Mouse (Mus musculus) CD4-positive helper T cell, adult 2 months (primary cell): ENCODE measurements around the gene Vpreb2.
"Not testable (repeated sequence)": the region's sequence is repeated elsewhere in the genome, so short reads cannot be mapped to it uniquely, and the experiment has no call there.

Experiments
- DNase-seq: peaks from one replicate; pipeline ENCODE4 v3.0.0-alpha.2; 2012; ENCODE audit warnings: low read depth, missing footprints, low spot score

Gene Vpreb2

DNA sequence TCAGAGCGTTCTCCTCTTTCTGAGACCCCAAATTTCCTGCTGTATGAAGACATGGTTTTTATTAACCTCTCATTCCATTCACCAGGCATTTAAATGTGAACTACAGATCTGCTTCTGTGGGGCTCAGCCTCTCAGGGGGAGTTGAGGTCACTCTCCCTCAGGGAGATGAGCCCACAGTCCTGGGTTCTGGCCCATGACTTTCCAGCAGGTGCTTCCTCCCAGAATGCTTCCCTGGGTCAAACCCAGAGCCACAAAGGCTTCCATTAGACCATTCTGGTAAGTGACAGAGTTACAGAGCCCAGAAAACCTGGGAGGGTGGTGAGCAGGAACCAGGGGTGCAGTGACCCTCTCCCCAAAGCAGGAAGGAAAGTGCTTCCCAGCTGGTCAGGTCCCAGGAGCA, at the start of gene Vpreb2:
TSS of gene Vpreb2 (plus strand) at position 301 of the 400 bp plus-strand sequence.
- DNase-seq: no peak

DNA sequence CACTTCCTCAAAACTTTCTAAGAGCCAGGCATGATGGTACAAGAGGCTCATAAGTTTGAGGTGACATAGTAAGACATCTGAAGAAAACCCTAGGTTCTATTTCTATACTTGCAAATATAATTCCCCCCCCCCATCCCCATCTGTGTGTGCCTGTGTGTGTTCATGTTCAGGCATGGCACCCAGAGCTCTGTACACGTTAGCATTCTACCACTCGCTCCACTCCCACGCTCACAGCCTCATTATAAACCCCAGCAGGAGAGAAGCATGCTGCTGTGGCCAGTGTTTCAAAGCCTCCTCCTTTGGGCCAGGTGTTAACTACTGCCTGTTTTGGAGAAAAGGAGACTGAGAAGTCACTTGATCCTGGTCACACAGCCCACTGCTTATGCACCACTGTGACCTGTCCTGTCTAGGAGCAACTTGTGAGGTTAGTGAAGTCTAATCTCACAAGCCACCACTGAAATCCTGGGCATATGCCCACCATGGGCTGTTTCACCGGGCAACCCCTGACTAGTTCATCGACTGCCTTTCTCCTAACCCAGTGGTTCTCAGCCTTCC, 48.2 kb upstream of the Vpreb2 start:
- no peak for DNase-seq

DNA sequence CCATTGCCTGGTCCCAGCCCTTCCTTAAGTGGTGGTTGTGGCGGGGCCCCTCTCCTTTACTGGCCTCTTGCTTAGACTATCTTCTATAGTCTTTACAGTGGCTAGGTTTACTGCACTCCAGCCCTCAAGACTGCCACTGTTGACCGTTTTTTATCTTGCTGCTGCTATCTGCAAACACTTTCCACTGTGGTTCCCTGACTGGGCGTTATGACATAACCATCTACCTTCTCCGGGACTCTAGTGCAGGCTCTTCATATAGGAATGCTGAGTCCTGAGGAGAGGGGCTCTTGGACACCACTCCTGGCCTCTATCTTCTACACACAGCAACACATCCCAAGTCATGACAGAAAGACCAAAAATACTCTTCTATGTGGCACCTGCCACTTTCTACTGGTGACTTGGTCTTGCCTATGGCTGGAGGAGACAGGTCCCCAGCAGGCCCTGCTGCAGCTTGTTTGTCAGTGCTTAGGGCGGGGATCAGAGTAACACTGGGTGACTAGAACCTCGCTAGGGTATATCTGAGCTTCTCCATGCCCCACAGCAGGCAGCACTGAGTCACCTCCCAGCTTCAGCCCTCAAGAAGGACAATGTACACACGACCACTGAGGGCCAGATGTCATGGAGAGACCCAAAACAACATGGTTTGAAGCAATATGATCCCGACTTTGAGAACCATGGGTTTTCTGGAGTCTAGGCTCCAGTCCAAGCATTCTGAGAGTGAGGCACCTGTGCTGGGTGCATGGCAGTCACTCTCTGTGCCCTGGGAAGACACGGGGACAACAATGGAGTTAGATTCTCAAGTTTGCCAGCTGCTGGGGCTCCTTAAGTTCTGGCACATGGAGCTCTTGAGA, 46.4 kb upstream of the Vpreb2 start:
- DNase-seq: no peak

DNA sequence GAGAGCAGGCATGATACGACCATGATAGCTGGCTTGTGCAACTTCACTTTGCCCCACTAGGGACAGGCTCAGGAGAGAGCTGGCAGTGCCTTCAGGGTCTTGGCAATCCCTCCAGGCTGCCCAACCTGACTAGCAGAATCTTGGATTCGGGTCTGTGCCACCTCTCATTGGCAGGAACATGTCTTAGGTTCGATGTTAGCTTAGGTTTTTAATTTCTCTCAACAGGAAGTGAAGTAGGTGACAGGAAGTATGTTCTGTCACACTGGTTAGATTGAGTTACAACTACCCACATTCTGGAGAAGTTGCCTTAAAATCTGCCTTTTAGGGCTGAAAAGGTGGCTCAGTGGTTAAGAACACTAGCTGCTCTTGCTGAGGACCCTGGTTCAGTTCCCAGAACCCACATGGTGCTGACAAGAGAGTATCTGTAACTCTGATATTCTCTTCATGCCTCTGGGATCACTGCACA, 45.8 kb upstream of the Vpreb2 start:
- DNase-seq: no peak

DNA sequence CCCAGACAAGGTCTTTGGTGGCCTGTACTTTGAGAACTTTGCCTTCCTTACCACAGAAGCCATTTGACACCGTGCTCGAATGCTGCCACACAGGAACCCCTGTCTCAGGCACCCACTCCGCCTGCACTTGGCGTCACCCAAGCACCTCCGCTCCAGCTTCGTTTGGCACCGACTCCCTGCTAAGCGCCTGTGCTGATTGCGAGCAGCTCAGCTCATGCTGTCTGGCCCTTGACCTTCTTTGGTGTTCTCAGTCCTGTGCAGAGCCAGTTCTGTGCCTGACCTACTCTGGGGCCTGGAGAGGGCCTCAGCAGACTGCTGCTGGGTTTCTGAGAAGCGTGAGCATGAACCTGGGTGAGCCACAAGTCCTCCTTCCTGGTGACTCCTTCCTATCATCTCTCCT, 43.5 kb upstream of the Vpreb2 start:
- DNase-seq: no peak

DNA sequence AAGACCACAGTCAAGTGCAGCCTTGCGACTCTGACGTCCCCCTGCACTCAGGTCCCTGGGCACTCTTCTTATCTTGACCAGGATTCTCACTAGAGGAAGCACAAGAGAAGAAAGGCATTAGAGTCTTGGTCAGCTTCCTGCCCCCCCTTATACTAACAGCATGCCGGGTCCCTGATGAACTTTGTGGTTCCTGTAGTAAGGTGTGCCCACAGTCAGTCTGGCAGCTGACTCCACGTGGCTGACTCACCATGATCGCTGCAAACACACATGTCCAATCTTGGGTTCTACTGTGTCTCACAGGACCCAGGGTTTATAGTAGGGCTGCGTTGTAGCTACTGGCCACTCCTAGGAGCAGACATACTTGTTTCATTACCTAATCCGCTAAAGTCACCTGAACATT, 42.0 kb upstream of the Vpreb2 start:
- no peak for DNase-seq

DNA sequence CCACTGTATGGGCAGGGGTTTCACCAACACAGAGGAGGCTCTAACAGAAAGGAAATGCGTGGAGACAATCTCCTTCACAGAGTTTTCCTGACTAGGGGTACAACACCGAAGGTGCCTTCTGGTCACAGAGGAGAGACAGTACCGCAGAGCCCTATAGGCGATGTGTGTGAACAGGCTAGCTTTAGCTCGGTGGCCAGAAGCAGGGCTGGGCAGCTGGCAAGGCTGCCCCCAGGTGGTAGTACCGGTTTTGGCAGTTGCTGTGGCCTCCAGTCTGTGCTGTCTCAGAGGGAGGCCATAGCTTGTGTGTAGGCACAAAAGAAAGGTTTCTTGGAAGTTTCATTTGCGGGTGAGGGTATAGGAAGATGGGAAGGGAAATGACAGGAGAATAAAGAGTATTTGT, 41.4 kb upstream of the Vpreb2 start:
- DNase-seq: peak; percentile 73

DNA sequence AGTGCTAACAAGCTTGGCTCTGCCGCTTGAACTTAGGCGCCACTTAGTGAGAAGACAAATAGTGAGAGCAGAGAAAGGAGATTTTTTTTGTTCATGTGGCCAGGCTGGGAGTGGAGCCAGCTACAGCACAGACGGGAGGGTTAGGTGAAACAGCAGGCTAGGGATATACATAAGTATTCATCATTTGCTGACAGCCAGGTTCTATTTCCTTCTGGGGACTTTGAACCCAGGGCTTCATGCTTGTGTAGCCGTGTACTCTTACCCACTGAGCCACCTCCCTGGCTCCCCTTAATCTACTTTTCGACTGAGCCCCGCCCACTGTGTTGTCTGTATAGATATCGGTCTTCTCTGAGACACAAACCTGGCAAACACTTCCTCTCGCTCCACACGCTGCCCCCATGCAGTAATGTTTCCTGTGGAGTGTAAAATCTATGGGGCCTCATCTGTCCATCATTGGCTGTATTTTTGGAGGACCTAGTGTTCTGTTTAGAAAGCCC, 40.9 kb upstream of the Vpreb2 start:
- no peak for DNase-seq

DNA sequence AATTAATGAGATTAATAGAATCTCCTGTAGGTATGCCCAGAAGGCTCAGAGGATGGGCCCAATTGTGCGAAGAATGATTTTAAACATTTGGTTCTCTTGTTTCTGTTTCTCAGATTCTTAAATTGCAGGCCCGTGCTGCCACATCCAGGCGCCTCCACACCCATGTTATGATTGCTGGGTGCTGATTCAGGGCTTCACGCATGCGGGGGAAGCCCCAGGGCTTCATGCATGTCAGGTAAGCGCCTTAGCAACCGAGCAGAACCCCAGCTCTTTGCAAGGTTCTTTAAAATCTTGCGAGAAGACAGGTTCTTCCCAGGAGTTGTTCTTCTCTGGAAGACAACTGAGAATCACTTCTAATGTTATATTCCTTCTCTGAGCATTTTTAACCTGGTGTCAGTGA, 36.8 kb upstream of the Vpreb2 start:
- DNase-seq: no peak

DNA sequence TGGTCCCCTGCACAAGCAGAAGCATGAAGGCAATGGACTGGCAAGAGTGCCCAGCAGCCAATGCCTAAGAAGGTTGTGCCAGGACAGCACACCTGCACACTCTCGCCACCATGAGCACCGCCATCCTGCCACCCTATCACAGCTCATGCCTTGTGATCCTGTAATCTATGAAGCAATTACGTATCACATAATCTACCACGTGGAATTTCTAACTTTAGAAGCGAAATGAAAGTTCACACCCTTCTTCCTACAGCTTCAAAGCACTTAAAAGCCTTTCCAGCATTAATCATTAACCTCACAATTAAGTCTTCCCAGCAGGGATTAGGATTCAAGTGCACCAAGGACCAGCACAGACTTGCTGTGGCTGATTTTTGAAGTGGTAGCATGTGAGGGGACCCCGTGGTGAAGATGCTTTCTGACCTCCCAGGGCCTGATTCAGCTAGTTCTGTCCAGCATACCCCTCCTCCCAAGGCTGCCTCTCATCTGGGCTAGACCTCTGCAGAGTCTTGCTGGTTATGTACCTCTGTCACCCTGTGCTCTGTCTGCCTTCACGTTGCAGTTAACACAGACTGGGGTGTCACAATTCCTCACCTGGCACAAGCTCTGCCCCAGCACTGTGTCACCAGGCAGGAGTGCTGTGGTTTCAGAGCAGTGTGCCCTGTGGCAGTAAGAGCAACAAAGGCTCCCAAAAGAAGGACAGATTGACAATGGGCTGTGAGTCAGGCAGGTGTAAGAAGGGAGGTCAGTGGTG, 35.0 kb upstream of the Vpreb2 start:
- DNase-seq: no peak

DNA sequence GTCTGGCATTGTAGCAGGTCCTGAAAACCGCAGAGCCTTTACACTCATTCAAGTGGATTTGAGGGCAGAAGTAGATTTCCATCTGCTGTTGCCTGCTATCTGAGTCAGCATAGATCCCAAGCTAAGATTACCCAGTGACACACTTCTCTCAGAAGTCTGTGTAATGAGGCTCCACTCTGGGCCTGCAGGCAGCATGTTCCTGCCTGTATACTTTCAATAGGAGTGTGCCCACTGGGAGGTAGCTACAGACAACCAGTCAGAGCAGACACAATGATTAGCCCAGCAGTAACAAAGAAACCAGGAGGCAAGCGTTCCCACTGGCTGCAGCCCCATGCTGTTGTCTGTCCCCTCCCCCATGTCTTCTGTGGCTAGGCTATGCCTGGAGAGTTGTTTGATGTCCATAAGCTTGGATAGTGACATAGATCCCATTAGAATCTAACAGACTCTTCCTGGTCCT, 30.8 kb upstream of the Vpreb2 start:
- DNase-seq: peak; percentile 40

DNA sequence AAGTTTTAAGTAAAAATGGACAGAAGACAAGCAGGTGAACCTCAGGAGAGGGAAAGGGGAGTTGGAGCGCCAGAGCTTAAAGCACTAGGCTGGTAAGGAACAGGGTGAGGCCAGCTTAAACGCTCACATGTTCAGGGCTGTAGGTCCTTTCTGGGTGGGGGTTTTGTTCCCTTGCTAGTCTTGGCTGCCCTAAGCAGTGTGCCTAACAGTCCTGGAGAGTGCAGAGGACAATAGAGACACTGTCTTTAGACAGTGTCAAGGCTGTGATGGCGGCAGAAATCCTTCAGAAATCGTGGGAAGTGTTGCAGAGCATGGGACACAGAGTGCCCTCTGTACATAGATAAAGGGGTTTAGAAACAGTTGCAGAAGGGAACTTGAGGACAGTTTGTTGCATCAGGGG, 30.2 kb upstream of the Vpreb2 start:
- no peak for DNase-seq

DNA sequence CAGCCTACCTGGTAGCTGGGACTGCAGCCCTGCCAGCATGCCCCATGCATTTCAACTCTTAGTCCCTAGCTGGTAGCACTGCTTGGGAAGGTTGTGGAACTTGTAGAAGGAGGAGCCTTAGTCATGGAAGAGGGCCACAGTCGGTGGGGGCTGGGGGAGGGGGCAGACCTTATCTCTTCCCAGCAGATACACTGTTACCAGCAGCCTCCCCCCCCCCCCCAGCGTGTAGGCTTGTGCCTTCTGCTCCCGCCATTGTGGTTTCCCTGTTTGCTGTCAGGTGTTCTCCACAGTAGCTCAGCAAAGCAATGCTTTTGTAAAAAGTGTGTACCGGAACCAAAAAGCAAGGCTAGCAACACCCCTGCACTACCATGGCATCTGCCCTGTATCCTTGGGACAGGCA, 28.6 kb upstream of the Vpreb2 start:
- DNase-seq: no peak

DNA sequence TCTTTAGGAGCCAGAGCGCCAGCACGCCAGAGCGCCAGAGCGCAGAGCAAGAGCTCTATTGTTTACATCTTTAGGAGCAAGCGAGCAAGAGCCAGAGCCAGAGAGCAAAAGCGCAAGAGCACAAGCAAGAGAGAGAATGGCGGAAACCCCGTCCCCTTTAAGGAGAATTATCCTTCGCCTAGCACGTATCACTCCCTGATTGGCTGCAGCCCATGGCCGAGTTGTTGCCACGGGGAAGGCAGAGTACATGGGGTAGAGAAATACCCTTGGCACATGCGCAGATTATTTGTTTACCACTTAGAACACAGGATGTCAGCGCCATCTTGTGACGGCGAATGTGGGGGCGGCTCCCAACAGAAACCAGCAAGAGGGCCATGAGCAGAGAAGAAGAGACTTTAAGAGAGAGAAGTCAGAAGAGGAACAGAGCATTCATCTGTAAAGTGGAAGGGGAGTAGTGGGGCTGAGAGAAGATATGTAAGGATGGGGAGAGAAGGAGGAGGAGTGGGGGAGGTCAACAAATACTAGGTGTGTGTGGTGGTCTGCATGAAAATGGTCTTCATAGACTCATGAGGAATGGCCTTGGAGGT, 24.1 kb upstream of the Vpreb2 start:
- DNase-seq: not testable (repeated sequence)

DNA sequence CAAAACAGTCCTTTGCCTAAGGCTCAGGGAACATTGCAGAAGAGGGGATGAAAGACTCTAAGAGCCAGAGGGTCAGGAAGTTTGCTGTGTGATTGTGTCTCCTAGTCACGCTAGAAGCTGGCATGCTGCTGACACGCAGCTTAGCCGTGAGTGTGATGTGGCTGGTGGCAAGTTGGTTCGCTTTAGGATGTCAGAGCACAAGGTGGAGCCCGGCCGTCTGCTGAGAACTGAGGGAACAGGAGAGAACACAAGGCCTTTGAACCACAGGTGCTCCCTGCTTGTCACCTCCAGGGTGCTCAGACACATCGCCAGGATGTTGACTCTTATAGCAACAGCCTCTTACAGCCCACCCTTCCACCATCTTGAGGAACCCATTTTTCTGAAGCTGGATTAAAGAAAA, 18.1 kb upstream of the Vpreb2 start:
- DNase-seq: no peak

DNA sequence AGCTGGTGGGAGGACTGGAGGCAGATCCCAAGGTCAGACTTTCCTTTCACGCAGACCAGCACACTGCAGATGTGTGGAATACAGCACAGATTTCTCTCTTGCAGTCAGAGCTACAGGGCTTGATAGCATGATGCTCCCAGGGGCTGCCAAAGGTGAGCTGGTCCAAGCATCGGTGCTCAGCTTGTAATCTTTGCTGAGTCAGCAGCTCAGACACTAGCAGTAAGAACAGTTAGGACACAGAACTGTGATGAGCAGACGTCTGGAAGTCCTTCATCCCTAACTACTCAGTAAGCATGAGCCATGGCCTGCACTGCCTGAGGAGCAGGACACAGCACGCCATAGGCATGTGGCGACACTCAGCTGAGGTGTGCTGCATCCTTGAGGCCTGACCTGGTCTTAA, 8.4 kb upstream of the Vpreb2 start:
- DNase-seq: no peak

DNA sequence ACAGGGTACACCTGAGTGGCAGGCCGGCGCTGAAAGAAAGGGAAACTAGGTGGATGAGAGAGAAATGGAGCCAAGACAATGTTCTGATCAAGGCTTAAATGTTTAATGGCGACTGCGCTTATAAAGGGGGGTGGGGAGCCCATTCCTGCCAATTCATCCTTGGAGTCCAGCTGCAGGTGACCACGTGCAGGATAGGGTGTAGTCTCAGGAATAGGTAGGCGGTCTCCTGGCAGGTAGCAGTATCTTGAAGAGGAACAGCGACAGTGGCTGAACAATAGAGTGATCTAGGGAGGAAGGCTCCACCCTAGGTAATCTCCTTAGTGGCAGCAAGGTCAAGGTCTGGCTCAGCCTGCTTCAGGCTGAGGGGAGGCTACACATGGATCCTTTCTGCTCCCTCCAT, 2.4 kb upstream of the Vpreb2 start:
- DNase-seq: not testable (repeated sequence)

DNA sequence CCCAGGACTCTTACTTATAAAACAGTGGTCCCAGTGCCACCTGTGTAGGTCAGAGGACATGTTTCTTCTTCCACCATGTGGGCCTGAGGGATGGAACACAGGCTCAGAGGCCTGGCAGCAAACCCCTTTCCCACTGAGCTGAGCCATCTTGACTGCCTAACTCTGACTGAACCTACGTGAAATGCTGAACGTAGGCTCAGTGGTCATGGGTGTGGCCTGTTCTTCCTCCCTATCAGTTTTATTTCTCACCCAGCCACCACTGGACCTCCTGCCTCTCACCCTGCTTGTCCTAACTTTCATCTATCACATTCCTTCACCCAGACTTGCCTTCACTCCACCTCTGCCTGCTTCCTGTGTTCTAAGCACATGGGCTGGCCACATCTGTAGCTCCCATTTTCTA, 3.0 kb downstream of the Vpreb2 start:
- DNase-seq: no peak

DNA sequence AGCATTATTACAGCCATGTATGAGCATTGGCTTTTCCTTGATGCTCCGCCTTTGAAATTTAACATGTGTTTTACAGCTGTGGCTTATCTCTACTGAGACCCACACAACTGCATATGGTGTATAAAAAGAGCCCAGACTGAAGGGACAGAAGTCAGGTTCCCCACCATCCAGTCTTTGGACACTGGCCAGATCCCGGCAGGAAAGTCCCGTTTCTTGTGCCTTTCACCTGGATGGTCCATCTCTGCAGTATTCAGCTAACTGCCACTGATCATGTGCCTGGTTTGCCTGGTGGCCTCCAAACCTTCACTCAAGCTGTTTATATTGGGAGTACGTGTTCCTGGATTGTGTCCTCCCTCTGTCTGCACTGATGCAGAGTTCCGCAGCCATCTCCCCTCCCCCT, 4.0 kb downstream of the Vpreb2 start:
- DNase-seq: no peak

DNA sequence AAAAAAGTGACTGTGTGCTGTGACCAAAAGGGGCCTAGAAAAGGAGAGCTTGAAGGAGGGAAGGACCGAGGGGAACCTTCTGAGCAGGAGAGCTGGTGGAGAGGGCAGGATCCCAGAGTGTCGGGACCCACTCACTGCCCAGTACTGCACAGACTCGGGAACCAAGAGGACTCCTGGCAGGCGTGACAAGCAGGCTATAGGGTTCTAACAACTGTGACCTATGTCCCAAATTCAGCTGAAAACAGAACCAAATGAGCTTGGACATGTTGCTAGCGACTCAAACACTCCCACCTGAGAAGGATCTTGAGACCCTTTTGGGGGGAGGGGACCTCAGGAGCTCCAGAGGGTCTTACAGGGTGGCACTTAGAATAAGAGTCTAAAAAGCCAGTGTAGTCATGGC, 4.8 kb downstream of the Vpreb2 start:
- DNase-seq: no peak

DNA sequence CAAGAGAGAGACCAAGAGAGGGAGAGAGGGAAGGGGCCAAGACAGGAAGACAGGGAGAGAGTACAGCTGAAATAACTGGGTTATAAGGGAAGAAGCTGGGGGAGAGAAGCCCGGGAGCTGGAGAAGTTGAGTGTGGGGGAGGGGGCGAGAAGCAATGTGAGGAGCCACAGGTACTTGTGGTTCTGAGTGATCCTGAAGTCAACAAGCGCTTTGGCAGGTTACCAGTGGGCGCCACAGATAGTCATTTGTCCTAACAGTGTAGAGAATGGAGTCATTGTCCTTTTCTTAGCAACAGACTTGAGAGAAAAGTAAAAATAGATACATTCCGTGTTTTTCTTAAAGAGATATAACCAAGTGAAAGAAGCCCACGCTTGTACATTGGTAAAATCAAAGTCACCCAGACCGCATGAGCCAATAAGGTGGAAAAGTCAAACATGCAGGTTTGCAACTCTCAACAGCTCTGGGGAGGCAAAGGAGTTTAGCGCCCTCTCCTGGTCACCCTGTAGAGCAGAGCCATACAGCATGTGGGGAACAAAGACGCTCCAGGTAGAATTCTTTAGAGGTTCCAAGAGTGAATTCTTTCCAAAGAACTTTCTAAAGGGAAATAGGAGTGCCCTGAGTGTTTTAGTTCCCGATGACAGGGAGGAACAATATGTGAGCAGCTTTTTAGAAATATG, 6.4 kb downstream of the Vpreb2 start:
- peak; percentile 49 for DNase-seq
